Comparison of ENCODE assay signal across 8 mouse cellular contexts in genomic region chr2:22621828-22622731, GRCm38 (mm10). TPM values are rescaled to one million over a fixed set of nuclear protein-coding genes. Genes with fewer than 3 reads are reported as not detected.
DNase-seq lines count a peak whose midpoint lies in the region; ATAC-seq and TF ChIP-seq lines count a peak whose summit lies in the region.

Gene Gad2 (plus strand): TSS chr2:22622205.

- H3K9ac ChIP-seq in ES-E14 (ENCODE audit: insufficient read depth, low read depth, low read length, poor library complexity, severe bottlenecking) = 0 out of 2 replicates have a peak within 1 kb of the TSS, but pooled peaks have one; percentile 8
- H3K9ac ChIP-seq in hindbrain, embryonic 12.5 days = peak within 1 kb of the TSS; percentile 70
- H3K9ac ChIP-seq in midbrain, postnatal 0 days (replicated peaks; ENCODE audit: low read length, poor library complexity, severe bottlenecking) = peak within 1 kb of the TSS; percentile 76

- no peaks in the 10 kb centered on the region for H3K9me3 ChIP-seq in ES-E14 (ENCODE audit: control insufficient read depth, insufficient read depth, low read depth, low read length)
- H3K9me3 ChIP-seq in embryonic facial prominence, embryonic 10.5 days = no peaks in the 10 kb centered on the region
- no peaks in the 10 kb centered on the region for H3K9me3 ChIP-seq in hindbrain, embryonic 12.5 days (replicated peaks)
- no peaks in the 10 kb centered on the region for H3K9me3 ChIP-seq in midbrain, postnatal 0 days (ENCODE audit: low read length)

- 1% methylated on average over 55 of the region's 55 CpGs for WGBS in embryonic facial prominence, embryonic 10.5 days
- WGBS in hindbrain, embryonic 12.5 days = under 1% methylated on average over 55 of the region's 55 CpGs
- WGBS in midbrain, postnatal 0 days = under 1% methylated on average over 55 of the region's 55 CpGs

- peak within 1 kb of the TSS; percentile 64 to 67 for H3K4me3 ChIP-seq in ES-E14 (ENCODE audit: insufficient read depth in 1 of 2, low read depth in 1 of 2, low read length in 2 of 2, poor library complexity in 1 of 2, severe bottlenecking in 1 of 2)
- peak within 1 kb of the TSS; percentile 55 for H3K4me3 ChIP-seq in embryonic facial prominence, embryonic 10.5 days
- peak within 1 kb of the TSS; percentile 48 for H3K4me3 ChIP-seq in hindbrain, embryonic 12.5 days
- peak within 1 kb of the TSS; percentile 51 for H3K4me3 ChIP-seq in midbrain, postnatal 0 days (ENCODE audit: low read depth, low read length)

- H3K27me3 ChIP-seq in embryonic facial prominence, embryonic 10.5 days (replicated peaks; ENCODE audit: low read depth, poor library complexity, severe bottlenecking) = peaks cover 100% of the 10 kb centered on the region
- peaks cover 86% of the 10 kb centered on the region for H3K27me3 ChIP-seq in hindbrain, embryonic 12.5 days
- H3K27me3 ChIP-seq in midbrain, postnatal 0 days (ENCODE audit: insufficient read depth, low read length) = peaks cover 15% of the 10 kb centered on the region

- H3K4me1 ChIP-seq in ES-E14 (ENCODE audit: control insufficient read depth in 2 of 2, insufficient read depth in 2 of 2, low read length in 2 of 2, poor library complexity in 1 of 2) = peaks cover 0 to 10% of the 10 kb centered on the region in 2 experiments; a peak in 1 of 4 replicates
- H3K4me1 ChIP-seq in embryonic facial prominence, embryonic 10.5 days = peaks cover 33% of the 10 kb centered on the region
- H3K4me1 ChIP-seq in hindbrain, embryonic 12.5 days = peaks cover 28% of the 10 kb centered on the region
- H3K4me1 ChIP-seq in midbrain, postnatal 0 days (ENCODE audit: insufficient read depth, low read length) = 0 out of 2 replicates have a peak, but pooled peaks cover 4% of the 10 kb centered on the region

- peak within 1 kb of the TSS; percentile 75 for H3K4me2 ChIP-seq in hindbrain, embryonic 12.5 days (replicated peaks)
- peak within 1 kb of the TSS; percentile 63 for H3K4me2 ChIP-seq in midbrain, postnatal 0 days (ENCODE audit: low read depth, low read length, poor library complexity, severe bottlenecking)

- no peaks in the 10 kb centered on the region for H3K36me3 ChIP-seq in ES-E14 (ENCODE audit: control insufficient read depth, insufficient read depth, low read length, poor library complexity, severe bottlenecking)
- H3K36me3 ChIP-seq in embryonic facial prominence, embryonic 10.5 days (replicated peaks) = no peaks in the 10 kb centered on the region
- no peaks in the 10 kb centered on the region for H3K36me3 ChIP-seq in hindbrain, embryonic 12.5 days
- no peaks in the 10 kb centered on the region for H3K36me3 ChIP-seq in midbrain, postnatal 0 days (ENCODE audit: insufficient read depth, low read length)

- intact Hi-C loops in gastrocnemius, postnatal 14 days (cut with DNase I; ENCODE audit: low total_unique reads) = no loop called here
- intact Hi-C loops in gastrocnemius, postnatal 36 days (cut with DNase I) = no loop called here

- ATAC-seq in hindbrain, embryonic 12.5 days (ENCODE audit: low FRiP score) = peak; percentile 77
- ATAC-seq in midbrain, postnatal 0 days (ENCODE audit: low FRiP score) = peak; percentile 82

- TF ChIP-seq CTCF in midbrain, postnatal 0 days (IDR thresholded peaks at IDR 0.05) = 0 out of 2 replicates have a peak, but pooled peaks have one; percentile 4

- H3K27ac ChIP-seq in ES-E14 (ENCODE audit: insufficient read depth, low read depth, low read length, poor library complexity, severe bottlenecking) = no peak within 1 kb of the TSS
- no peak within 1 kb of the TSS; the same call in none of the 2 replicates for H3K27ac ChIP-seq in embryonic facial prominence, embryonic 10.5 days (replicated peaks)
- H3K27ac ChIP-seq in hindbrain, embryonic 12.5 days = peak within 1 kb of the TSS; percentile 94
- peak within 1 kb of the TSS; percentile 84 for H3K27ac ChIP-seq in midbrain, postnatal 0 days (ENCODE audit: low read depth, low read length)

- in situ Hi-C loops in ES-E14 (cut with MboI; ENCODE audit: low sequenced_read_pairs in 2 of 2, unreplicated experiment in 2 of 2) = no loop called here

- peak; percentile 13 for DNase-seq in gastrocnemius, postnatal 14 days
- no peak for DNase-seq in gastrocnemius, postnatal 36 days
- peak; percentile 38 for DNase-seq in ES-E14 (ENCODE audit: low read depth, low spot score)
- peak; percentile 77 for DNase-seq in embryonic facial prominence, embryonic 10.5 days (ENCODE audit: low spot score)
- peak; percentile 13 to 32 for DNase-seq in left cerebral cortex, adult 9 months (ENCODE audit: low spot score in 2 of 2)
- DNase-seq in midbrain, postnatal 0 days (ENCODE audit: low spot score) = peak; percentile 63
- DNase-seq in natural killer cell, adult 2 months (ENCODE audit: low spot score in 2 of 2) = no peak

TF ChIP-seq in ES-E14, 5 proteins besides CTCF, POLR2A, EP300 and RAD21:
- no peak for TF ChIP-seq ZC3H11A (IDR thresholded peaks at IDR 0.05; ENCODE audit: borderline replicate concordance, low read depth, low read length)
- TF ChIP-seq MAFK (IDR thresholded peaks at IDR 0.05; ENCODE audit: insufficient read depth, low read depth, low read length) = no peak
- no peak for TF ChIP-seq ZNF384 (IDR thresholded peaks at IDR 0.05; ENCODE audit: low read depth, low read length)
- TF ChIP-seq HCFC1 (IDR thresholded peaks at IDR 0.05; ENCODE audit: borderline replicate concordance, insufficient read depth, low read length) = no peak
- no peak for TF ChIP-seq CHD2 (IDR thresholded peaks at IDR 0.05; ENCODE audit: low read depth, low read length)

RNA-seq across cellular contexts. Expression of gene Gad2, which starts in this region (rescaled TPM):
- total RNA-seq in gastrocnemius, postnatal 14 days (2021) = not detected
- not detected for total RNA-seq in gastrocnemius, postnatal 36 days (2021)
- 0.13 TPM in 1 of 2 replicates, not detected in the other for total RNA-seq in ES-E14 (2012; rRNA removed)
- 1.7 and 3.4 TPM in 2 replicates for polyA plus RNA-seq in embryonic facial prominence, embryonic 10.5 days (2016; fragmentation: Nextera tagmentation; extraction: Ambion mirVana)
- polyA plus RNA-seq in hindbrain, embryonic 12.5 days (2016; fragmentation: Nextera tagmentation; extraction: Ambion mirVana) = 50.7 and 58.5 TPM in 2 replicates
- 49.4 and 77.6 TPM in 2 replicates for total RNA-seq in midbrain, postnatal 0 days (2014; rRNA removed)
- 43.2 and 52.6 TPM in 2 replicates for polyA plus RNA-seq in midbrain, postnatal 0 days (2015; fragmentation: Nextera tagmentation; extraction: Ambion mirVana)

Comparison
In these comparisons a context has a peak if more than half of its experiments do, and no peak if none do; other contexts are left out.
1. RNA of gene Gad2 (total RNA-seq): 49.4 to 77.6 TPM in midbrain, postnatal 0 days; 0.13 TPM in ES-E14, not detected in gastrocnemius, postnatal 14 days and not detected in gastrocnemius, postnatal 36 days; every median in the first group is over 10 times any median in the second.
2. RNA of gene Gad2 (polyA plus RNA-seq): 43.2 to 52.6 TPM in midbrain, postnatal 0 days and 50.7 to 58.5 TPM in hindbrain, embryonic 12.5 days; 1.7 to 3.4 TPM in embryonic facial prominence, embryonic 10.5 days; every median in the first group is over 10 times any median in the second.
3. Peak in DNase-seq in gastrocnemius, postnatal 14 days; RNA of the gene not detected or under 1 TPM.
4. Peak in DNase-seq, H3K4me3 ChIP-seq and H3K9ac ChIP-seq in ES-E14; RNA of the gene not detected or under 1 TPM.
5. DNase-seq: peak in embryonic facial prominence, embryonic 10.5 days (single experiment), left cerebral cortex, adult 9 months (2 of 2) and midbrain, postnatal 0 days (single experiment); none in gastrocnemius, postnatal 36 days (0 of 2) and natural killer cell, adult 2 months (0 of 2).
6. H3K27ac ChIP-seq: peak in hindbrain, embryonic 12.5 days (single experiment) and midbrain, postnatal 0 days (single experiment); none in ES-E14 (single experiment) and embryonic facial prominence, embryonic 10.5 days (single experiment).
7. H3K9ac ChIP-seq: peak in every context shown above with its lines; median percentile 76 in midbrain, postnatal 0 days; 70 in hindbrain, embryonic 12.5 days; 8 in ES-E14.
8. Peak in every context shown above with its lines, with median percentiles within 50 percentile points of each other: H3K4me3 ChIP-seq.